Mouse (Mus musculus): ENCODE results near the gene Gmeb2. TPM values are rescaled to one million over a fixed set of nuclear protein-coding genes. Genes with fewer than 3 reads are reported as not detected.
"Not testable (repeated sequence)": the region's sequence is repeated elsewhere in the genome, so short reads cannot be mapped to it uniquely, and the experiment has no call there.

Gmeb2 gene
- 20.7 and 21.6 TPM in 2 replicates for polyA plus RNA-seq (2016; fragmentation: Nextera tagmentation; extraction: Ambion mirVana)

DNA sequence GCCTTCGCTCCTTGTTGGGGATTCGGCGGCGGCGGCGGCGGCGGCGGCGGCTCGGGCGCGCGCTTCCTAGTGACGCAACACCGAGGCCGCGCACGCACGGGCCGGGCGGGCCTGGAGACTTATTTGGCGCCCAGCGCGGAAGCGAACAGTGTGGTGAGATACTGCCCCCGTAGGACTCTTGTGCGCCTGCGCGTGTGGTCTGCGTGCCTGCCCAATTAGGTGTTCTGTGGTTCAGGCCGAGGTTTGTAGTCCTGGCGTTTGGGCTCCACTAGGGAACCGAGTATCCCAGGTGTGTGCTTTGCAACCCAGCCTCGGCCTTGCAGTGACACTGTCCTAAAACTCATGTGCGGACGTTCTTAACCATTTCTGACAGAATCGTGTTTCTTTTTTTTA is at the start of gene Gmeb2:
Gene Gmeb2, minus strand, starts transcription at position 78 of the 393 bp plus-strand sequence.
- H3K36me3 ChIP-seq (replicated peaks) = peaks cover 34% of the 10 kb centered on the region
- H3K9me3 ChIP-seq; H3K27me3 ChIP-seq (ENCODE audit: poor library complexity, severe bottlenecking): not testable (repeated sequence)
- peaks cover 25% of the 10 kb centered on the region for H3K4me1 ChIP-seq
- H3K27ac ChIP-seq = peak within 1 kb of the TSS; percentile 98
- H3K4me3 ChIP-seq = peak within 1 kb of the TSS; percentile 75
- peak; percentile 91 for DNase-seq (ENCODE audit: extremely low spot score, low spot score)
- WGBS = 9% methylated on average over 38 of the region's 38 CpGs

DNA sequence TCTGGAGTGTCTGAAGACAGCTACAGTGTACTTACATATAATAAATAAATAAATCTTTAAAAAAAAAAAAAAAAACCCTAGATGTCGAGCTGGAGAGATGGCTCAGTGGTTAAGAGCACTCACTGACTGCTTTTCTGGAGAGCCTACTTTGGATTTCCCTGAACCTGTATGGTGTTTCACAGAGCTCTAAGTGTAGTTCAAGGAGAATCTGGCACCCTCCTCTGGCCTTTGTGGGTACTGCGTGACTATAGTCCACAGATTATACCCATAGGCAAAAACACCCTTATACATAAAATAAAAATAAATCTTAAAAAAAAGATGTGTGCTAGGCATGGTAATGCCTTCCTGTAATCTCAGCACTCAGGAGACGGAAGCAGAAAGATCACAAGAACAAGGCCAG is 46.2 kb upstream of the Gmeb2 start:
- no peaks in the 10 kb centered on the region for H3K4me1 ChIP-seq
- DNase-seq (ENCODE audit: extremely low spot score, low spot score) = peak; percentile 46
- no peak overlapping the region for H3K4me3 ChIP-seq
- H3K9me3 ChIP-seq = no peaks in the 10 kb centered on the region
- peaks cover 92% of the 10 kb centered on the region for H3K36me3 ChIP-seq (replicated peaks)
- no peak overlapping the region for H3K27ac ChIP-seq
- no peaks in the 10 kb centered on the region for H3K27me3 ChIP-seq (ENCODE audit: poor library complexity, severe bottlenecking)
- 69% methylated on average over 3 of the region's 3 CpGs for WGBS

DNA sequence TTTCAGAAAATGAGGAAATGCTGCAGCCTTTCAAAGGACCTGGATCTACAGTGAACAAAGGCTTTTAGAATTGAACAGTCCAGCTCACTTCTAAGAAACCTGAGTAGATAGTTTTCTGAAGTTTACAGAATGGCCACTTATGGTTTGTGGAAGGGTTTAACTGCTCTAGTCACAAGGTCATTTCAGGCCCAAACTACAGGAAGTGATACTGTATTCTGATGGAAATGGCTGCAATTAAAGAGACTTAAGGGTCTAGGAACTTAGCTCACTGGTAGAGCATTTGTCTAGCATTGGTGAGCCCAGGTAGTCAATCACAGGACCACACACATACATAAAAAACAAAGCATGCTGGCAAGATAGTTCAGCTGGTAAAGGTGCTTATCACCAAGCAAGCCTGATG is 44.7 kb upstream of the Gmeb2 start:
- Histone ChIP-seq H3K27me3 (ENCODE audit: poor library complexity, severe bottlenecking) (no peaks in the 10 kb centered on the region), H3K4me3 (no peak overlapping the region), H3K27ac (no peak overlapping the region), H3K36me3 (replicated peaks) (peaks cover 93% of the 10 kb centered on the region), H3K4me1 (no peaks in the 10 kb centered on the region), H3K9me3 (no peaks in the 10 kb centered on the region)
- no peak for DNase-seq (ENCODE audit: extremely low spot score, low spot score)

DNA sequence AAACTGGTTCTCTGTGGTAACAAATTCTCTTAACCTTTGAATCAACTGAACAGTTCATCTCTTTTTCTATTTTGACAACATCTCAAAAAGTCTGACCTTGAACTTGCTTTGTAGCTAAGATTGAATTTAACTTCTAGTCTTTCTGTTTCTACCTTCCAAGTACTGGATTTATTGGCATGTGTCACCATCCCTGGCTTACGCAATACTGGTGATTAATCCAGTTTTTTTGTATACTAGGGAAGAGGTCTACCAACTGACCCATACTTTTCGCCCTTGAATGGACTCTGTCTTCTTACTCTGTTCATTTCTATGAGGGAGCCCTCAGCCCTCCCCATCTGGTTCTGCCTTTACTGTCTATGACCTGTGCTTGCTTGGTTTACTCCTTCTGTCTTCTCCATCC is 38.3 kb upstream of the Gmeb2 start:
- DNase-seq (ENCODE audit: extremely low spot score, low spot score) = no peak
- Histone ChIP-seq H3K4me3 (no peak overlapping the region), H3K27me3 (ENCODE audit: poor library complexity, severe bottlenecking) (no peaks in the 10 kb centered on the region), H3K36me3 (replicated peaks) (peaks cover 93% of the 10 kb centered on the region), H3K27ac (no peak overlapping the region), H3K4me1 (no peaks in the 10 kb centered on the region), H3K9me3 (no peaks in the 10 kb centered on the region)
- 92% methylated on average over 2 of the region's 2 CpGs for WGBS

DNA sequence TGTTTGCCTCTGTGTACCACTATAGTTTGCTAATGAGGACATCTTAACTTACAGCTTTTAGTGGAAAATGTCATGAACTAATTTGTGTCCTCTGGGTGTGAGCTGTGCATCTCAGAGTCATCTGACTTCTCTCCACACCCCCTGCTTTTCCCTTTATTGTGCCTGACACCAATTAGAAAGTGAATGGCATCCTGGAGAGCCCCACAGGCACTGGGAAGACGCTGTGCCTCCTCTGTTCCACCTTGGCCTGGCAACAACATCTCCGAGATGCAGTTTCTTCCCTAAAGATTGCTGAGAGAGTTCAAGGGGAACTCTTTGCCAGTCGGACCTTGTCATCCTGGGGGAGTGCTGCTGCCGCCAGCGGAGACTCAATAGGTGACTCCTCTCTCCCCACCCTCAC is 34.3 kb upstream of the Gmeb2 start:
- Histone ChIP-seq H3K36me3 (replicated peaks) (peaks cover 58% of the 10 kb centered on the region), H3K27ac (no peak overlapping the region), H3K27me3 (ENCODE audit: poor library complexity, severe bottlenecking) (no peaks in the 10 kb centered on the region), H3K4me3 (no peak overlapping the region), H3K4me1 (peaks cover 16% of the 10 kb centered on the region), H3K9me3 (no peaks in the 10 kb centered on the region)
- 79% methylated on average over 5 of the region's 5 CpGs for WGBS
- no peak for DNase-seq (ENCODE audit: extremely low spot score, low spot score)

DNA sequence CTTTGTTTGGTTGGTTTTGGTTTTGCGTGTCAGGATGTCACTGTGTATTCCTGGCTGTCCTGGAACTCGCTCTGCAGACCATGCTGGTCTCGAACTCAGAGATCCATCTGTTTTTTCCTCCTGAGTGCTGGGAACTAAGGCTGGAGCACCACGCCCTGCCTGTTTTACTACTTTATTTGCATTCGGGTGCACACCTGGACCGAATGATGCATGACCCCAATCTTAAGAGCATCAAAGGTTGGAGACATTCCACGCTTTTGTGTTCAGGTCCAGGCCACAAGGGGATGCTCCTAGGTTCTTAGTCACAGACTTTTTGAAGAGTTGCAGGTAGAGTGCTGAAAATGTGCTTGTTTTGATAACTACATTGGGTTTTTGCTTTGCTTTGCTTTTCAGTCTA is 32.3 kb upstream of the Gmeb2 start:
- peaks cover 16% of the 10 kb centered on the region for H3K27me3 ChIP-seq (ENCODE audit: poor library complexity, severe bottlenecking)
- H3K36me3 ChIP-seq (replicated peaks) = peaks cover 38% of the 10 kb centered on the region
- peak overlapping the region; percentile 90 for H3K27ac ChIP-seq
- 17% methylated on average over 7 of the region's 7 CpGs for WGBS
- no peaks in the 10 kb centered on the region for H3K9me3 ChIP-seq
- H3K4me3 ChIP-seq = peak overlapping the region; percentile 68
- DNase-seq (ENCODE audit: extremely low spot score, low spot score) = no peak
- H3K4me1 ChIP-seq = peaks cover 16% of the 10 kb centered on the region

DNA sequence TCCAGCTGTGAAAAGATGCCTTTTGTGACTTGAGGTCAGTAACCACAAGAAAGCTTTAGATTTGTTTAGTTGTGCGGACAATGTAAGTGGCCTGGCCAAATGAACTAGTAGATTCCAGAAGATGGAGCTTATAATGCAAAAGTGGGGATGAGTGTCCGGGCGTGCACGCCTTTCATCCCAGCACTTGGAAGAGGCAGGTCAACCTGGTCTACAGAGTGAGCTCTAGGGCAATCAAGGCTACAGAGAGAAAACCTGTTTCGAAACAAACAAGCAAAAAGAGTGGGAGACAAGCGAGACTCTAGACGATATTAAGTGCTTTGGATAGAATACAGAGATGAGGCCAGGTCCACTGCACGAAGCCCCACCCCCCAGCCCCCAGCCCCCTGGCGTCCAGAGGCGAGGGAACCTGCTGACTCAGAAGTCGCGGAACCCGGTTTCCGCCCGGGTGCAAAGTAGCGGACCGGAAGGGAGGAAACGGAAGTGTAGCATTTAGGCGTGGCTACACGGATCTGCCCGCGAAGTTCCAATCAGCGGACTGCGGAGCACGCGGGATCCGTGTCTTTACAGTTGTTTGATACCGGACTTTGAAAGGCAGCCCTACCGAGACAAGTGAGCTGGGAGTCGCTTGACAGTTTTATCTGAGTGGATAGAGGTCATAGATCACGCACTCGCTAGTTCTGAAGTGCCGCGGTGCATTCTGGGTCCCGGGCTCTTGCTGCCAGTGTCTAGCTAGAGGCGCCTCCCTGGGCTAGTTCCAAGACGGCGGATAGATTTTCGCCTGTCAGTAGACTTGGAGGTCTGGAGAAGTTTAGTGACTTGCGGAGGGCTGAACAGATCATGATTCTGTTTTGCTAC is 31.6 kb upstream of the Gmeb2 start, which contains the start of gene Rtel1:
Gene Rtel1, plus strand, starts transcription at position 492 of the 855 bp plus-strand sequence.
- Histone ChIP-seq H3K27me3 (ENCODE audit: poor library complexity, severe bottlenecking) (peaks cover 22% of the 10 kb centered on the region), H3K36me3 (replicated peaks) (peaks cover 31% of the 10 kb centered on the region), H3K4me1 (peaks cover 18% of the 10 kb centered on the region), H3K27ac (peak within 1 kb of the TSS; percentile 90), H3K9me3 (no peaks in the 10 kb centered on the region), H3K4me3 (peak within 1 kb of the TSS; percentile 68)
- 6% methylated on average over 40 of the region's 40 CpGs for WGBS
- peak; percentile 91 for DNase-seq (ENCODE audit: extremely low spot score, low spot score)

DNA sequence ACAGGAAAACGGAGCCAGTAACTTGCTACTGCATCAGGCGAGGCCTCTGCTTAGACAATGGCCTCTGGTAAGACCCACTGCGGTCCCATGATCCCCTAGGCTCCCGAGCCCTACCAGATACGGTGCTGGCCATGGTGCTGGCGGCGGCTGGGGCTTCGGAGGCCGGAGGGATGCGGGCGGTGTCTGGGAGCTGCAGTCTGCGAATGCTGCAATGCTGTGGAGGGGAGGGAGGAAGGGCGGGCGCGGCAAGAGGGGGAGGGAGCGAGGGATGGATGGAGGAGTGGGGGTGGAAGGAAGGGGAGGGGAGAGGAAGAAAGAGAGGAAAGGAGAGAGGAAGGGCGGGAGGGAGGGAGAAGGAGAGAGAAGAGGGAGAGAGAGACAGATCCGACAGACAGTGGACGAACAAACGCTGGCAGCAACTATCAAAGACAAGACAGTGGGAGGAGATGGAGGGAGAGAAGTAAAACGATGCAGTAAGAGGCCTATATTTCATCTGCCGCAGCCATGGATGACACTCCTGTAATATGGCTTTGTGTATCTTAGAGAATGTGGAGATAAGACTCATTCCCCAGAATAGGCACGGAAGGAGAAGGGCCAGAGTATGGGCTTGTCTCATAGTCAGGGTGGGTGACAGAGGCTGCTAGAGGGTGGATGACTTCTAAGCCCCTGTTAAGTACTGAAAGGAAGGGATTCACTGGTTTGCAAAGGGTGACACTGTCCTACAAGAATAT is 26.4 kb upstream of the Gmeb2 start, which contains the start of gene Stmn3:
Gene Stmn3, minus strand, starts transcription at position 421 of the 731 bp plus-strand sequence.
- no peaks in the 10 kb centered on the region for H3K9me3 ChIP-seq
- peak within 1 kb of the TSS; percentile 71 for H3K4me3 ChIP-seq
- WGBS = 7% methylated on average over 23 of the region's 23 CpGs
- peaks cover 50% of the 10 kb centered on the region for H3K27me3 ChIP-seq (ENCODE audit: poor library complexity, severe bottlenecking)
- H3K4me1 ChIP-seq = peaks cover 24% of the 10 kb centered on the region
- DNase-seq (ENCODE audit: extremely low spot score, low spot score) = peak; percentile 73
- H3K27ac ChIP-seq = peak within 1 kb of the TSS; percentile 87
- H3K36me3 ChIP-seq (replicated peaks) = no peaks in the 10 kb centered on the region

DNA sequence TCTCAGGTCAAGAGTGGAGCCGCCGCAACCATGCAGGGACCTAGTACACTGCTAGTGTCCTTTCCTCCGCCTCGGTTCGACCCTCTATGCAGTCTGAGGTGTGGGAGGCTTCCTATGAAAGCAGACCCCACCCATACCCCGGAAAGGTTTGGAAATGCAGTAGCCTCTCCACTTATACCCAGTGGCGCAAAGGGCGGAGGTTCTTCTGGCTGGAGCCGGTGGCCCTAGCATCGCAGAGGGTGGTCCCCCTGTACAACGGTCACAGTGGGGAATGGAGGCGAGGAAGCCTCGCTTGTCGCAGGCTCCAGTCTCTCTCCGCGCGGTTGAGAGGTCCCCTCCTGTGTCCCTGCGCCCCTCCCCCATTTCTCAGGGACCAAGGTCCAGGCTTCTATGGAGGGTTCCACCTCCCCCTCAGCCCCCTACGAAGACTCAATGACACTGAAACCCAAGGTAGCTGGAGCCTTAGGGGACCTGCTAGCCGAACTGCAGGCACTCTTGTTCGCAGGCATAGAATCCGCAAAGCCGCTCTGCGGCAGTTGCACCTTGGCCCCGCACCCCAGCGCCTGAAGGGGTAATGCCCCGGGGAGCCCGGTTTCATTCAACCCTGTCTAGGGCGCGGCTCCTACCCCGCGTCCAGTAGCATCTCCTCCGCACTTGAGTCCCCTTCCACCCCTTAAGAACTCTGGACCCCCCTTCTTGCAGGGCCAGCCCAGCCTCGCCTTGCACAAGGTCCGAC is 25.7 kb upstream of the Gmeb2 start:
- H3K27me3 ChIP-seq (ENCODE audit: poor library complexity, severe bottlenecking) = peaks cover 56% of the 10 kb centered on the region
- DNase-seq (ENCODE audit: extremely low spot score, low spot score) = peak; percentile 30
- no peaks in the 10 kb centered on the region for H3K9me3 ChIP-seq
- peaks cover 5% of the 10 kb centered on the region for H3K36me3 ChIP-seq (replicated peaks)
- peaks cover 20% of the 10 kb centered on the region for H3K4me1 ChIP-seq
- H3K27ac ChIP-seq = peak overlapping the region; percentile 87
- 1% methylated on average over 35 of the region's 35 CpGs for WGBS
- H3K4me3 ChIP-seq = peak overlapping the region; percentile 71

DNA sequence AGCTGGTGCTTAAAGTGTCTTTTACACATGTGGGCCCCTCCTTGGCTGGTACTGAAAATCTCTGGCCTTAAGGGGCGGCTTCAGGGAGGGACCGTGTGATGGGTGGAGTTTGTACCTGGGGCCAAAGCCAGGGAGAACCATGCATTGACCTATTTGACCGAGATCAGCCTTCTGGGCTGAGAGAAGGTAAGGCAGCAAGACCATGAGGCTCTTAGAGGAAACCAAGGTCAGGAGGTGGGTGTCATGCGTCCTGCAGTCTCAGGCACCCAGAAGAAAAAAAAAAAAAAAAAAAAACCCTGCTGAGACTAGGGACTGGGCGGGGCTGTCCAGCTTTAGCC is 25.1 kb upstream of the Gmeb2 start:
- Histone ChIP-seq H3K9me3 (no peaks in the 10 kb centered on the region), H3K27me3 (ENCODE audit: poor library complexity, severe bottlenecking) (peaks cover 62% of the 10 kb centered on the region), H3K4me3 (peak overlapping the region; percentile 71), H3K27ac (peak overlapping the region; percentile 87), H3K4me1 (peaks cover 20% of the 10 kb centered on the region), H3K36me3 (replicated peaks) (peaks cover 7% of the 10 kb centered on the region)
- 19% methylated on average over 5 of the region's 5 CpGs for WGBS
- DNase-seq (ENCODE audit: extremely low spot score, low spot score) = no peak

DNA sequence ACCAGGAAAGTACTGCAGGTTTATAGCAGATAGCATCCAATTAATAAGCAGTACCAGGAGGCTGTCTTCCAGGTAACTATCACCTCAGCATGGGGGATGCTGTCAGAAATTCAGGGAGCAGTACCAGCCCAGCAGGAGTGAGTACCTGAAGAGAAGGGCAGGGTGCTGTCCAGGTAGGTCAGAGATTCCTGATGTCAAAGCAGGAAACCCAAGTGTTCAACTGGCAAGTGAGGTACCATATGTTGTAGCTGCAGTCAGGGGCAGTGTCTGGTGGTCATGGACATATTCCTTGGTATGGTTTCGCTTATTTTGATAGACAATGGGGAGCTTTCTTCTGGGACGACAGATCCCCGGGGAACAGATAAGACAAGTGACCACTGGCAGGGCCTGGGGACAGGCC is 24.6 kb upstream of the Gmeb2 start:
- Histone ChIP-seq H3K36me3 (replicated peaks) (peaks cover 10% of the 10 kb centered on the region), H3K4me1 (peaks cover 21% of the 10 kb centered on the region), H3K27me3 (ENCODE audit: poor library complexity, severe bottlenecking) (peaks cover 67% of the 10 kb centered on the region), H3K9me3 (no peaks in the 10 kb centered on the region), H3K4me3 (peak overlapping the region; percentile 71; the same call in 1 of the 2 replicates), H3K27ac (no peak overlapping the region)
- WGBS = 73% methylated on average over 3 of the region's 3 CpGs
- DNase-seq (ENCODE audit: extremely low spot score, low spot score) = no peak

DNA sequence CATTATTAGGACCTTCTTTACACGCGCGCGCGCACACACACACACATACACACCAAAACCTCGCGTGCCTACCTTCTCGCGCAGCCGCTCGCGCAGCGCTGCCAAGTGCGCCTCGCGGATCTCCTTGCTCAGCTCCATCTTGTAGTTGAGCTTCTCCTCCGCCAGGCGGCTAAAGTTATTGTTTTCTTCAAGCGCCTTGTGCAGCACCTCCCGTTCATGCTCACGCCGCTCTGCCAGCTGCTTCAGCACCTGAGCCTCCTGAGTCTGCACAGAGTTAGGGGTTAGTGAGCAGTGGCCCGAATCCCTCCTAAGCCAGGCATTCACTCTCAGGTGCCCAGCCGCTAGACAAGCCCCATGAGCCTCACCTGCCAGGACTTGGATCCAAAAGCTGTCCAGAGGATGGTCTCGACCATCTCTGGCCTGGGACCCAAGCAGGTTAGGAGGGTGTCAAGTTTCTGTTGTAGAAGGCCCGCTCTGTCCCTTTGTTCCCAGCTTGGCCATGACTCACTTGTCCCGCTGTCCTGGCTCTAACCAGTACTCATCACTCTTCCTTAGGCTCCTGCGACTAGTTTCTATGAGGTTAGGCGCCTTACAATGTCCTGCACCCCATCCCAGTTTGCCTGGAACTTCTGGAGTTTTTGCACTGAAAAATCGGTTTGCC is 19.4 kb upstream of the Gmeb2 start:
- Histone ChIP-seq H3K9me3 (no peaks in the 10 kb centered on the region), H3K4me3 (peak overlapping the region; percentile 7; the same call in 1 of the 2 replicates), H3K27ac (no peak overlapping the region), H3K4me1 (peaks cover 8% of the 10 kb centered on the region), H3K27me3 (ENCODE audit: poor library complexity, severe bottlenecking) (peaks cover 47% of the 10 kb centered on the region), H3K36me3 (replicated peaks) (peaks cover 25% of the 10 kb centered on the region)
- 10% methylated on average over 30 of the region's 30 CpGs for WGBS
- peak; percentile 63 for DNase-seq (ENCODE audit: extremely low spot score, low spot score)

All from forebrain, embryonic 10.5 days (tissue).